Mouse (Mus musculus) kidney, embryonic 16.5 days (tissue): Measurements from ENCODE around the gene Ins2. TPM values are rescaled to one million over a fixed set of nuclear protein-coding genes. Genes with fewer than 3 reads are reported as not detected.

Source experiments
- ATAC-seq: fragments of 200-750 bp; cut with Nextera tagmentation; 2 replicates; pipeline ENCODE4 v1.8.0; 2017; ENCODE audit warnings: moderate TSS enrichment; ENCODE audit not compliant: low FRiP score, low TSS enrichment
- H3K27ac ChIP-seq: fragments of 300-500 bp; sonication (generic); 2 replicates; pipeline ENCODE4 v1.5.1; 2014; ENCODE audit warnings: low read length
- H3K27me3 ChIP-seq: fragments of 300-500 bp; sonication (generic); 2 replicates; pipeline ENCODE4 v1.6.1; 2014; ENCODE audit warnings: low read length, control low read depth, mixed read lengths; ENCODE audit not compliant: insufficient read depth
- H3K36me3 ChIP-seq: fragments of 300-500 bp; sonication (generic); 2 replicates; pipeline ENCODE4 v1.6.1; 2014; ENCODE audit warnings: low read length, control low read depth, mixed read lengths; ENCODE audit not compliant: insufficient read depth
- H3K4me1 ChIP-seq: fragments of 300-500 bp; sonication (generic); 2 replicates; pipeline ENCODE4 v1.6.1; 2014; ENCODE audit warnings: low read length, control low read depth, mixed read lengths; ENCODE audit not compliant: insufficient read depth
- H3K4me2 ChIP-seq: fragments of 300-500 bp; sonication (generic); replicated peaks from 2 replicates; pipeline ENCODE4 v1.6.1; 2014; ENCODE audit warnings: low read depth, low read length
- H3K4me3 ChIP-seq: fragments of 300-500 bp; sonication (generic); 2 replicates; pipeline ENCODE4 v1.5.1; 2014; ENCODE audit warnings: mild to moderate bottlenecking, low read length
- H3K9ac ChIP-seq: fragments of 300-500 bp; sonication (generic); replicated peaks from 2 replicates; pipeline ENCODE4 v1.6.1; 2014; ENCODE audit warnings: low read length
- H3K9me3 ChIP-seq: fragments of 300-500 bp; sonication (generic); 2 replicates; pipeline ENCODE4 v1.6.1; 2016; ENCODE audit warnings: low read length, control low read depth
- WGBS: fragments of 180-500 bp; shearing (Covaris S2); extraction: QIAGEN DNeasy Blood & Tissue Kit; methylation state at CpG from one replicate; pipeline ENCODE4 v1.1.7; 2014; 5-methylcytosine and 5-hydroxymethylcytosine counted together
- polyA plus RNA-seq: library from polyadenylated mRNA; unstranded; fragments of >200 nt; fragmentation: Nextera tagmentation; extraction: Ambion mirVana; gene quantifications from 2 replicates; pipeline ENCODE4 v1.2.1, GENCODE M21; 2015

The Ins2 gene
- polyA plus RNA-seq, 1 experiment from 2014 or later, result 0.77 TPM

- H3K4me2 ChIP-seq, result peak within 1 kb of the TSS; percentile 10; the same call in 1 of the 2 replicates
- H3K27me3 ChIP-seq, result peaks cover 47% of the 10 kb centered on the region
- H3K4me1 ChIP-seq, result peaks cover 14% of the 10 kb centered on the region; the same call in 1 of the 2 replicates
- 63% methylated on average over 2 of the region's 2 CpGs for WGBS
- H3K27ac ChIP-seq, result peak within 1 kb of the TSS; percentile 58
- H3K36me3 ChIP-seq, result peaks cover 19% of the 10 kb centered on the region; the same call in 1 of the 2 replicates
- H3K4me3 ChIP-seq, result peak within 1 kb of the TSS; percentile 11
- peak; percentile 24; the same call in 1 of the 2 replicates for ATAC-seq
- peak within 1 kb of the TSS; percentile 2; the same call in 1 of the 2 replicates for H3K9ac ChIP-seq
- peaks cover 26% of the 10 kb centered on the region for H3K9me3 ChIP-seq
Measured at GRCm38 (mm10) chr7:142666659-142667058, 76.5 kb downstream of the Ins2 start, which contains the start of gene Igf2. TSS of gene Igf2 (minus strand) at chr7:142666816.

GRCm38 (mm10) chr7:142666109-142666508 is 77.1 kb downstream of the Ins2 start:
- Histone ChIP-seq H3K9me3 (peaks cover 24% of the 10 kb centered on the region), H3K36me3 (peaks cover 17% of the 10 kb centered on the region; the same call in 1 of the 2 replicates), H3K4me1 (peaks cover 14% of the 10 kb centered on the region; the same call in 1 of the 2 replicates), H3K27ac (peak overlapping the region; percentile 58), H3K27me3 (peaks cover 50% of the 10 kb centered on the region), H3K4me3 (peak overlapping the region; percentile 11), H3K4me2 (0 out of 2 replicates have a peak overlapping the region, but pooled peaks have one; percentile 10), H3K9ac (peak overlapping the region; percentile 2; the same call in 1 of the 2 replicates)
- no peak for ATAC-seq
- WGBS, result 76% methylated on average over 4 of the region's 4 CpGs

DNA sequence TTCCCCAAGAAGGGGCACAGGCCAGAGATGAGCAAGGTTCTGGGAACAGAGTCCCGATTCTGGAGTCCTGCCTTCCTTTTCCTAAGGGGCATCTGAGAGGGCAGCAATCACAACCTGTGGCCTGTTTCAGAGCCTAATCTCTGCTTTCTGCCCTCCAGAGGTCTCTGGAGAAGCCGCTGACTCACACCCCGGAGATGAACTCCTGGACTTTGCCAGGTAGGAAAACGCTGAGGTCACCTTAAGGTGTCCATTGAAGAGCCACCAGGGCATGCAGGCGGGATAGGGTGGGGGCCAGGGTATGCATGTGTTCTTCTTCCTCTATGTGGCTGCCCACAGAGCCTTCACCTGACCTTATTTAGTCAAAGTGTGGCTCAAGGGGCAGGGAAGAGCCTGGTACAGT is 77.8 kb downstream of the Ins2 start:
- Histone ChIP-seq H3K4me1 (peaks cover 14% of the 10 kb centered on the region; the same call in 1 of the 2 replicates), H3K4me3 (no peak overlapping the region), H3K9ac (no peak overlapping the region), H3K4me2 (0 out of 2 replicates have a peak overlapping the region, but pooled peaks have one; percentile 69), H3K27ac (no peak overlapping the region), H3K36me3 (0 out of 2 replicates have a peak, but pooled peaks cover 14% of the 10 kb centered on the region), H3K9me3 (peaks cover 19% of the 10 kb centered on the region), H3K27me3 (peaks cover 58% of the 10 kb centered on the region)
- 39% methylated on average over 5 of the region's 5 CpGs for WGBS
- ATAC-seq, result no peak

DNA sequence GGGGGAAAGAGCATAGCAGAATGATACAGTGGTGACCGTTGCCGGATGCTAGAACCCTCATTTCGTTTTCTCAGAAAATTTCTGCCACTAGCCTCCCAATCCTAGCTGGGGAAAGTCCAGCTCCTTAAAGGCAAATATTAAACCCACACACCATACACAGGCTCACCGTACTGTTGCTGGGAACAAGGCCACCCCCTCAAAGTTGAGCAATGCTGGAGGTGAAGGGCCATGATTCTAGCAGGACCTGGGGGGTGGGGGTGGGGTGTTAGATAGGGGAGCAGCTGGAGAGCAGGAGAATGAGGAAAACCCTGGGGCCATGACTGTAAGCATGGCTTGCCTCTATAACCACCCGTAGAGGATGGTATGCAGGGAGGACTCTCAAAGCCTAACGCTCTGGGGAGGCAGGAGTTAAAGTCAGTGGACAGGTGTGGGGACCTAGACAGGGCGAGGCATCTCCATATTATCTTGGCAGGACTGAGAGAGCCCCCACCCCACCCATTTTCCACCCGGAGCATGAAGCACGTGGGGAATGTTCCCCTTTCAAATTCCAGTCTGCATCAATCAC is 78.6 kb downstream of the Ins2 start:
- peak overlapping the region; percentile 50 for H3K9ac ChIP-seq
- peaks cover 10% of the 10 kb centered on the region for H3K9me3 ChIP-seq
- no peak overlapping the region for H3K27ac ChIP-seq
- peaks cover 66% of the 10 kb centered on the region for H3K27me3 ChIP-seq
- H3K4me3 ChIP-seq, result peak overlapping the region; percentile 51
- peak overlapping the region; percentile 69 for H3K4me2 ChIP-seq
- 0 out of 2 replicates have a peak, but pooled peaks cover 9% of the 10 kb centered on the region for H3K36me3 ChIP-seq
- ATAC-seq, result no peak
- WGBS, result 10% methylated on average over 9 of the region's 9 CpGs
- H3K4me1 ChIP-seq, result peaks cover 14% of the 10 kb centered on the region; the same call in 1 of the 2 replicates

DNA sequence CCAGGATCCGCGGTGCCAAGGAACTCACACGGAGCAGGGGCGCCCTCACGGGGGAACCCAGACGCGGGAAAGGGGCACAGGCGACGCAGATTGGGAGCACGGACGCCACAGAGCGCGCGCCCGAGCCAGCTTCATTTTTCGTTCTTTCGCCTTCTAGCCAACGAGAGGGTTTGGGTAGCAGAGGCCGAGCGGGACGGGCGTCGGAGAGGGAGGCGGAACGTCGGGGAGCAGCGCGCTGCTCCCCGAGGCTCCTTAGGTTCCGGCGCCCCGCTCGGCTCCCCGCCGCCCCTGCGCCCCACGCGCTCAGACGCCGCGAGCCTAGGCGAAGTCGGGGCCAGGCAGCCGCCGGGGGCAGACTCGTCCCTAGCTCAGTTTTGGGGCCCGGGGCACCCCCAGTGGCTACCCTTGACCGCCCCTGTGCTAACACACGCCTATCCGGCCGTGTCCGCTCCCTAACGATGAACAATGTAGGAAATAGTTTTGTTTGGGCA is 79.2 kb downstream of the Ins2 start:
- ATAC-seq, result no peak

GRCm38 (mm10) chr7:142663151-142663550 is 80.0 kb downstream of the Ins2 start:
- no peak for ATAC-seq
- peak overlapping the region; percentile 46; the same call in 1 of the 2 replicates for H3K9ac ChIP-seq
- no peaks in the 10 kb centered on the region for H3K9me3 ChIP-seq
- H3K4me3 ChIP-seq, result peak overlapping the region; percentile 51
- H3K4me1 ChIP-seq, result peaks cover 25% of the 10 kb centered on the region
- WGBS, result 34% methylated on average over 5 of the region's 5 CpGs
- H3K4me2 ChIP-seq, result peak overlapping the region; percentile 69
- H3K36me3 ChIP-seq, result 0 out of 2 replicates have a peak, but pooled peaks cover 9% of the 10 kb centered on the region
- H3K27me3 ChIP-seq, result peaks cover 79% of the 10 kb centered on the region
- no peak overlapping the region for H3K27ac ChIP-seq

More for the DNA sequence above, 79.2 kb downstream of the Ins2 start:
- Histone ChIP-seq H3K9ac (peak overlapping the region; percentile 50), H3K4me2 (peak overlapping the region; percentile 69), H3K27ac (no peak overlapping the region), H3K9me3 (peaks cover 5% of the 10 kb centered on the region; the same call in 1 of the 2 replicates), H3K4me1 (peaks cover 19% of the 10 kb centered on the region; the same call in 1 of the 2 replicates), H3K27me3 (peaks cover 72% of the 10 kb centered on the region), H3K4me3 (peak overlapping the region; percentile 51), H3K36me3 (0 out of 2 replicates have a peak, but pooled peaks cover 9% of the 10 kb centered on the region)
- WGBS, result 1% methylated on average over 53 of the region's 53 CpGs

GRCm38 (mm10) chr7:142661811-142662210 is 81.4 kb downstream of the Ins2 start:
- H3K9ac ChIP-seq, result peak overlapping the region; percentile 24; the same call in 1 of the 2 replicates
- H3K36me3 ChIP-seq, result 0 out of 2 replicates have a peak, but pooled peaks cover 2% of the 10 kb centered on the region
- peaks cover 91% of the 10 kb centered on the region for H3K27me3 ChIP-seq
- H3K4me1 ChIP-seq, result peaks cover 28% of the 10 kb centered on the region
- H3K4me3 ChIP-seq, result peak overlapping the region; percentile 63
- no peak for ATAC-seq
- H3K27ac ChIP-seq, result no peak overlapping the region
- H3K4me2 ChIP-seq, result peak overlapping the region; percentile 75
- no peaks in the 10 kb centered on the region for H3K9me3 ChIP-seq

DNA sequence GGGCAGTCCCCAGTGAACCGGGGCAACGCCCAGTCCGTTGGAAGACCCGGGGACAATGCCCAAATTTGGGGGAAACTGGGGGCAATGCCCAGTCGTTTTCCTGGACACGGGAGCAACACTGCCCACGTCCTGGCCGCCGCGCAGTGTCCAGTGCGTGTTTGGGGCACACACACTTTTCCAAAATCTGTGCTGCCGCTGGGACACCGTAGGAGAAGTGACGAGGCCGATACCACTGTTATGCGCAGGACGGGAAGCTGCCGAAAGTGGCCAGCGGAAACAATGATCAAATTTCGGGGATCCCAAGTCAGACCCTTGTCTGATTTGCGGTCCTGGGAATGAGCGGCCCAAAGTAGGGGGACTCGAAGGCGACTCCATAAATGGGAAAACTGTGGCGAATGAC is 82.1 kb downstream of the Ins2 start:
- peak overlapping the region; percentile 87 for H3K27ac ChIP-seq
- peaks cover 91% of the 10 kb centered on the region for H3K27me3 ChIP-seq
- 2% methylated on average over 25 of the region's 25 CpGs for WGBS

GRCm38 (mm10) chr7:142660651-142660945 is 82.6 kb downstream of the Ins2 start:
- no peaks in the 10 kb centered on the region for H3K36me3 ChIP-seq
- H3K27ac ChIP-seq, result peak overlapping the region; percentile 87
- H3K9ac ChIP-seq, result peak overlapping the region; percentile 83
- ATAC-seq, result no peak
- peak overlapping the region; percentile 75 for H3K4me2 ChIP-seq
- H3K27me3 ChIP-seq, result peaks cover 91% of the 10 kb centered on the region
- peaks cover 38% of the 10 kb centered on the region for H3K4me1 ChIP-seq
- H3K4me3 ChIP-seq, result peak overlapping the region; percentile 63
- under 1% methylated on average over 29 of the region's 29 CpGs for WGBS
- H3K9me3 ChIP-seq, result no peaks in the 10 kb centered on the region

More for the DNA sequence above, 82.1 kb downstream of the Ins2 start:
- H3K4me2 ChIP-seq, result peak overlapping the region; percentile 75
- no peak for ATAC-seq
- peak overlapping the region; percentile 83 for H3K9ac ChIP-seq
- H3K9me3 ChIP-seq, result no peaks in the 10 kb centered on the region
- peak overlapping the region; percentile 63 for H3K4me3 ChIP-seq
- no peaks in the 10 kb centered on the region for H3K36me3 ChIP-seq
- H3K4me1 ChIP-seq, result peaks cover 33% of the 10 kb centered on the region
